Mouse (Mus musculus): ENCODE measurements around the gene Psmg3. TPM values are rescaled to one million over a fixed set of nuclear protein-coding genes. Genes with fewer than 3 reads are reported as not detected.

The Psmg3 gene
- total and polyA plus RNA-seq, 3 experiments: 14.8 to 21.5 (median 18.3) TPM

GRCm38 (mm10) chr5:139815964-139816363 is 10.7 kb downstream of the Psmg3 start:
- DNase-seq: peak; percentile 54

- DNase-seq: no peak
These were observed 12.7 kb downstream of the Psmg3 start for GRCm38 (mm10) chr5:139813963-139814381.

GRCm38 (mm10) chr5:139813126-139813490 is 13.6 kb downstream of the Psmg3 start:
- no peak for DNase-seq

GRCm38 (mm10) chr5:139812398-139813125 is 14.1 kb downstream of the Psmg3 start:
- no peak for DNase-seq

- no peak for DNase-seq
These were observed 14.8 kb downstream of the Psmg3 start for GRCm38 (mm10) chr5:139811677-139812397.

- no peak for DNase-seq
These were observed 17.3 kb downstream of the Psmg3 start for GRCm38 (mm10) chr5:139809397-139809796.

- DNase-seq: no peak
These were observed 20.8 kb downstream of the Psmg3 start for GRCm38 (mm10) chr5:139805924-139806323.

GRCm38 (mm10) chr5:139804573-139805111 is 22.0 kb downstream of the Psmg3 start:
- no peak for DNase-seq

- no peak for DNase-seq
These were observed 22.6 kb downstream of the Psmg3 start for GRCm38 (mm10) chr5:139804107-139804551.

- peak; percentile 53 for DNase-seq
These were observed 23.0 kb downstream of the Psmg3 start for GRCm38 (mm10) chr5:139803601-139804102.

- DNase-seq: no peak
These were observed 23.5 kb downstream of the Psmg3 start for GRCm38 (mm10) chr5:139803165-139803564.

- DNase-seq: no peak
These were observed 24.8 kb downstream of the Psmg3 start for GRCm38 (mm10) chr5:139801880-139802279.

GRCm38 (mm10) chr5:139801231-139801630 is 25.5 kb downstream of the Psmg3 start:
- no peak for DNase-seq

GRCm38 (mm10) chr5:139799801-139800590 is 26.7 kb downstream of the Psmg3 start:
- DNase-seq: no peak

- no peak for DNase-seq
These were observed 27.6 kb downstream of the Psmg3 start for GRCm38 (mm10) chr5:139799041-139799440.

GRCm38 (mm10) chr5:139798168-139798900 is 28.4 kb downstream of the Psmg3 start:
- no peak for DNase-seq

GRCm38 (mm10) chr5:139797473-139798167 is 29.1 kb downstream of the Psmg3 start:
- DNase-seq: peak; percentile 95

- DNase-seq: peak; percentile 94
These were observed 29.8 kb downstream of the Psmg3 start for GRCm38 (mm10) chr5:139796900-139797299.

- peak; percentile 42 for DNase-seq
These were observed 30.6 kb downstream of the Psmg3 start for GRCm38 (mm10) chr5:139796001-139796620.

- DNase-seq: peak; percentile 88
These were observed 31.7 kb downstream of the Psmg3 start for GRCm38 (mm10) chr5:139794938-139795337.
